Mouse (Mus musculus) monocyte, adult 5-6 weeks (primary cell): ENCODE data around the gene Foxp1. TPM values are rescaled to one million over a fixed set of nuclear protein-coding genes. Genes with fewer than 3 reads are reported as not detected.

Experiments used
- ATAC-seq: fragments of 153-309, 156-312 bp; replicated peaks from 2 replicates; pipeline ENCODE4 v1.8.0; 2017; ENCODE audit warnings: mild to moderate bottlenecking; ENCODE audit not compliant: low TSS enrichment, insufficient number of reproducible peaks, severe bottlenecking, poor library complexity, low FRiP score
- total RNA-seq: library from RNA; stranded (forward); fragments of 200-1000, 200-491, 200-594 nt; gene quantifications from 3 replicates; pipeline ENCODE4 v1.2.3, GENCODE M21; 2017

Gene Foxp1
- total RNA-seq, 1 experiment from 2014 or later, result 75.1 TPM

- ATAC-seq, result no peak; the same call in 1 of the 2 replicates
Measured at GRCm38 (mm10) chr6:99191636-99192137, 330.8 kb downstream of the Foxp1 start.

GRCm38 (mm10) chr6:99191041-99191635, 331.4 kb downstream of the Foxp1 start:
- no peak for ATAC-seq

GRCm38 (mm10) chr6:99189967-99190366, 332.6 kb downstream of the Foxp1 start:
- ATAC-seq, result no peak

GRCm38 (mm10) chr6:99188366-99189216, 333.9 kb downstream of the Foxp1 start:
- no peak; the same call in 1 of the 2 replicates for ATAC-seq

- no peak for ATAC-seq
Measured at GRCm38 (mm10) chr6:99187914-99188313, 334.6 kb downstream of the Foxp1 start.

- ATAC-seq, result no peak
Measured at GRCm38 (mm10) chr6:99187415-99187814, 335.1 kb downstream of the Foxp1 start.

- no peak for ATAC-seq
Measured at GRCm38 (mm10) chr6:99186569-99186968, 336.0 kb downstream of the Foxp1 start.

GRCm38 (mm10) chr6:99185797-99186196, 336.7 kb downstream of the Foxp1 start:
- ATAC-seq, result no peak

GRCm38 (mm10) chr6:99184051-99184450, 338.5 kb downstream of the Foxp1 start:
- ATAC-seq, result no peak

GRCm38 (mm10) chr6:99182777-99183176, 339.7 kb downstream of the Foxp1 start:
- no peak for ATAC-seq

GRCm38 (mm10) chr6:99176216-99176615, 346.3 kb downstream of the Foxp1 start:
- ATAC-seq, result no peak

GRCm38 (mm10) chr6:99175377-99175776, 347.1 kb downstream of the Foxp1 start:
- ATAC-seq, result peak; percentile 67

- ATAC-seq, result no peak
Measured at GRCm38 (mm10) chr6:99173902-99174210, 348.7 kb downstream of the Foxp1 start.

GRCm38 (mm10) chr6:99173066-99173901, 349.2 kb downstream of the Foxp1 start:
- no peak for ATAC-seq

- no peak for ATAC-seq
Measured at GRCm38 (mm10) chr6:99172589-99172986, 349.9 kb downstream of the Foxp1 start.

GRCm38 (mm10) chr6:99171901-99172588, 350.5 kb downstream of the Foxp1 start:
- ATAC-seq, result 0 out of 2 replicates have a peak, but pooled peaks have one; percentile 15

- ATAC-seq, result no peak
Measured at GRCm38 (mm10) chr6:99171281-99171825, 351.2 kb downstream of the Foxp1 start.

GRCm38 (mm10) chr6:99168727-99169126, 353.8 kb downstream of the Foxp1 start:
- ATAC-seq, result no peak
